Mouse (Mus musculus) left cerebral cortex, postnatal 36 days (tissue): ENCODE measurements around the gene Iqcn. TPM values are rescaled to one million over a fixed set of nuclear protein-coding genes. Genes with fewer than 3 reads are reported as not detected.

Source experiments
- DNase-seq, 2 experiments: peaks; one replicate each; pipeline ENCODE4 v3.0.0; 2021 to 2022; ENCODE audit warnings: low spot score in 2 of 2, mixed read lengths in 1 of 2
- intact Hi-C: fragments of 180-260 bp; cut with DNase I; formaldehyde crosslinking; loops from one replicate; pipeline ENCODE4 v1.15.1; 2025
- total RNA-seq, 2 experiments: library from RNA; stranded (reverse); gene quantifications; 2 replicates each; pipeline ENCODE4 v1.2.3; 2021

The Iqcn gene
- total RNA-seq, 2 experiments from 2014 or later = 0.10 to 0.34 TPM

DNA sequence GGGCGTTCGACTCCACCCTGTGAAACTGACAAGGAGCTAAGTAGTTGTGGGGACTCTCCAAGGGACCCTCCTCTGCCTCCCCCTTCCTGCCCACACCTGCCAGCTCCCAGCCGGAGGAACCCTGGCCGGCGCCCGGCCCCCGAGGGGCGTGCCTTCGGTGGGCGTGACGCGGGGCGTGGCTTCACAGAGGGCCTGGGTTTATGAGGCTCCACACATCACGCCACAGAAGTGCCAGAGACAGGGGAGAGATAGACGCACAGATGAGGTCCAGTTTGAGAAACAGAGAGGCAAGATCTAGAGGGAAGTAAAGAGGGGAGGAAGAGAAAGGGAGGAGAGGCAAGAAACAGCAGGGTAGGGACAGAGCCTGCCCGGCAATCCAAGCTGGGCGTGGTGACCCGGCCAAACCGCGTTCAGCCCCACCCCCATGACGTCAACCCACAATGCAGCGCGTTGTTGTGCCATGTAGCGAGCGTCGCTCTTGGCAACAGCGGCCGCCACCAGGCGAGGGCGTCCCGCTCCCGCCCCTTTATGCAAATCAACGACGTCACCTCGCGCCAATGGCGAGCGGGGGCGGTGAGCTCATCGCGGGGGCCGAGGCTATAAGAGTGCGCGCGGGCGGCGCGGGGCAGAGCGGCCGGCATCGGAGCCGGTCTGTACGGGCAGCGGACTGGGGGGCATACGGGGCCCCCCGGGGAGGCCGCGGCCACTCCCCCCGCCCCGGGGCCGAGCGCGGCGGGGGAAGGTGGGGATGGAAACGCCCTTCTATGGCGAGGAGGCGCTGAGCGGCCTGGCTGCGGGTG, 4.7 kb upstream of the Iqcn start, which contains the start of gene Jund:
Gene Jund (plus strand): TSS at position 640 of the 800 bp plus-strand sequence.
- DNase-seq = peak; percentile 99 to 100
- intact Hi-C loops = loop anchor here (1.0 kb wide), 1 partner anchor 25 kb away; the partner anchor contains the start of gene Lsm4

DNA sequence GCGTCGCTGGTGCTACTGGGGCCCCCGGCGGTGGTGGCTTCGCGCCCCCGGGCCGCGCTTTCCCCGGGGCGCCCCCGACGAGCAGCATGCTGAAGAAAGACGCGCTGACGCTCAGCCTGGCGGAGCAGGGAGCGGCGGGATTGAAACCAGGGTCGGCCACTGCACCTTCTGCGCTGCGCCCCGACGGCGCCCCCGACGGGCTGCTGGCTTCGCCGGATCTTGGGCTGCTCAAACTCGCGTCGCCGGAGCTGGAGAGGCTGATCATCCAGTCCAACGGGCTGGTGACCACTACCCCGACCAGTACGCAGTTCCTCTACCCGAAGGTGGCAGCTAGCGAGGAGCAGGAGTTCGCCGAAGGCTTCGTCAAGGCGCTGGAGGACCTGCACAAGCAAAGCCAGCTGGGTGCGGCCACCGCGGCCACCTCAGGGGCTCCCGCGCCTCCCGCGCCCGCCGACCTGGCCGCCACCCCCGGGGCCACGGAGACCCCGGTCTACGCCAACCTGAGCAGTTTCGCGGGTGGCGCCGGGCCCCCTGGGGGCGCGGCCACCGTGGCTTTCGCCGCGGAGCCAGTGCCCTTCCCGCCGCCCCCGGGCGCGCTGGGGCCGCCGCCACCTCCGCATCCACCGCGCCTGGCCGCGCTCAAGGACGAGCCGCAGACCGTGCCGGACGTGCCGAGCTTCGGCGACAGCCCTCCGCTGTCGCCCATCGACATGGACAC, 4.0 kb upstream of the Iqcn start:
- intact Hi-C loops = no loop called here

DNA sequence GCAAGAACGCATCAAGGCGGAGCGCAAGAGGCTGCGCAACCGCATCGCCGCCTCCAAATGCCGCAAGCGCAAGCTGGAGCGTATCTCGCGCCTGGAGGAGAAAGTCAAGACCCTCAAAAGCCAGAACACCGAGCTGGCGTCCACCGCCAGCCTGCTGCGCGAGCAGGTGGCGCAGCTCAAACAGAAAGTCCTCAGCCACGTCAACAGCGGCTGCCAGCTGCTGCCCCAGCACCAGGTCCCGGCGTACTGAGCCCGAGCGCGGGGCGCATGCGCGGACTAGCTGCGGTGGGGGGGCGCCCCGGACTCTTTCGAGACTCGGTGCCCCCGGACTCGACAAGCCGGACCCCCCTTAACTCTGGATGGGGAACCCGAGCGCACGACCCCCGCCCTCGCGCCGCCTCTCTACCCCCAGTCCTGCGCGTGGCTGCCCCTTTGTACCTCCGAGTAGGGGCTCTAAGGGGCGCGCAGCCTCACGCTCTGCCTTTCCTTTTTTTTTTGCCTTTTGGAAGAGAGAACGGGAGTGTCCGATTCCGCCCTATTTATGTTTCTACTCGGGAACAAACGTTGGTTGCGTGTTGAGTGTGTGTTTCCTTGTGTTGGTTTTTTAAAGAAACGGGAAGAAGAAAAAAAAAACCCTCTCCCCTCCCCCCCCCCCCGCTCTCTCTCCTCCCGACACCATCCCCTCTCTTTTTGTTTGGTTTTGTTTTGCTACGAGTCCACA, 3.3 kb upstream of the Iqcn start:
- peak; percentile 82 to 83 for DNase-seq
- intact Hi-C loops = loop anchor here (5.0 to 10.0 kb wide), 2 partner anchors 55 to 88 kb away; partner anchors contain the start of gene Rab3a

More for the DNA sequence above, 4.0 kb upstream of the Iqcn start:
- peak; percentile 63 to 78 for DNase-seq

DNA sequence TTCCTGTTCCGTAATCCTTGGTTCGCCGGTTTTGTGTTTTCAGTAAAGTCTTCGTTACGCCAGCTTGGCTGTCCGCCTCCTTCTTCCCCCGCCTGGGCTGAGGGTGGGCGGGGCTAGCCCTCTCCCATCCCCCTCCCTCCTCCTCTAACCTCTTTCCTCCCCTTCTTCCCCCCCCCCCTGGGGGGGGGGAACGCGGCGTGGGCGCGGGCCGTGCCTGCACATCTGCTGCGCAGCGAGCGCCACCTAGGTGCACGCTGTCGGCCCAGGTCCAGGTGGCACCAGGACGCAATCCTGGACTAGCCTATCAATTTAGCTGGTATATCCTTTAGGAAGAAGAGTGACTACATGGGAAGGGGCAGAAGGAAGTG, 2.7 kb upstream of the Iqcn start:
- DNase-seq = peak; percentile 82 to 84
- intact Hi-C loops = loop anchor here (5.0 to 10.0 kb wide), 2 partner anchors 54 to 88 kb away; partner anchors contain the start of gene Rab3a

DNA sequence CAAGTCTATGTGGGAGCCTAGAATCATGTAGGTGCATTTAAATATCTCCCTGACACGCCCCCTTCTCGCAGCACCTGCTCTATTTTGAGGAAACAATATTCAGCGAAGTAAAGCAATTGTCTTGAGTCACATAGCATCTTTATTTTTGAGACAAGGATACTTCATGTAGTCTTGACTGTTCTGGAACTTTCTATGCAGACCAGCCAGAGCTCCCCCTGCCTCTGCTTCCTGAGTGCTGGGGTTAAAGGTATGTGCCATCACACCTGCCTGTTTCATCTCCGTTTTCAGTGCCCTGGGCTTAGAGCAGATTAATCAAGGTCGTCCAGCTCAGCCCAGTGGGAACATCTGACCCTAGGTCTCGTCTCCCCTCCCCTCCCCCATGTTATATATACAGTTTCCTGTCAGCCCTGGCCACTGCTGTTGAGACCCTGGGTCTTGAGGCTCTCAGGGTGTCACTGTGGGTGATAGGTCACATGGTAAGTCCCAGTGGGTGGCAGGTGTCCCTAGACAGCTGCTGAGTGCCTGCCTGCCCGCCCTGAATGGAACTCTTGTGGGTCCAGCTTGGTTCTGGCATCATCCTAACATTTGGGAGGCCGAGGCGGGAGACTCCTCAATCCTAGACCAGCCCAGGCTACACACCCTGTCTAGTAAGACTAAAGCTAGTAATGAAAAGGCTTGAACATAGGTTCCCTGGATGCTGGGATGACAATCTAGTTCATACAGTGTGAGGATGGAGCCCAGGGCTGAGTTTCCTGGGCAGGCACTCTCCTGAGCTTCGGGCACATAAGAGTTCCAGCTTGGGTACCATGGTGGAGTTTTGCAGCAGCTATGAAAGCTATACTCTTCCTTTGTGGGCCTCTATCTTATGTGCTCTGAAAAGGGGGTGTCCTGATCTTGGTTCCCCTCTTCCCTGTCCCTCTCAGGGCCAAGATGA, 1.9 kb upstream of the Iqcn start:
- DNase-seq = no peak
- intact Hi-C loops = loop anchor here (5.0 to 10.0 kb wide), 2 partner anchors 53 to 89 kb away; partner anchors contain the start of gene Rab3a

DNA sequence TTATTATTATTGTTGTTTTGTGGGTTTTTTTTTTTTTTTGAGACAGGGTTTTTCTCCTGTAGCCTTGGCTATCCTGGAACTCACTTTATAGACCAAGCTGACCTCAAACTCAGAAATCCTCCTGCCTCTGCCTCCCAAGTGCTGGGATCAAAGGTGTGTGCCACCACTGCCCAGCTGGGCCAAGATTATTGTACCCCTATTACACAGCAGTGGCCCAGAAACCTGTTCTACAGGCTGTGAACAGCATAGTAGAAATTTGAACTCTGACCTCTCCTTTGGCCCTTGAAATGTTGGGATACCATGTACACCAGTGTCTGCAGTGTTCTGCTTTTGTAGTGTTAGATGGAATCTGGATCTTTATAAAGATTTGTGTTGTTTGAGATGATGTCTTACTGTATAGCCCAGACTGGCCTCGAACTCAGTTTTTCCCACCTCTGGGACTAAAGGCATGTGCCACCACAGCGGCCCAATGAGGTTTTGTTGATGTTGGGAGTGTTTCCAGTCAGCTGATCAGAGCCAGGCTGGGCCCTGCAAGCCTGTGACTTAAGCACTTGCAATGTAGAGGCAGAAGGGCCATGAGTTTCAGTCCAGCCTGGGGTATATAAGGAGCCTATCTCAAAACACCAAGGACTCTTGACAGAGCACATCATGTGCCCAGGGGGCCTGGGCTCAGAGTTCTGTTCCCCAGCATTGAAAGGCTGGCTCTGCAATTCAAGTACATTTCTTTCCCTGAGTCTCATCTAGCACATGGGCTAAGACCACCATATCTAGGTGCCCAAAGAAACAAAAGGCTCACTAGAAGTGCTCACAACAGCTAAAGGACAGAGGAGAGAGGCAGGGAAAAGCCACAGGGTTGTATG, 1.0 kb upstream of the Iqcn start:
- intact Hi-C loops = loop anchor here (5.0 to 10.0 kb wide), 2 partner anchors 53 to 90 kb away; partner anchors contain the start of gene Rab3a
- DNase-seq = no peak

DNA sequence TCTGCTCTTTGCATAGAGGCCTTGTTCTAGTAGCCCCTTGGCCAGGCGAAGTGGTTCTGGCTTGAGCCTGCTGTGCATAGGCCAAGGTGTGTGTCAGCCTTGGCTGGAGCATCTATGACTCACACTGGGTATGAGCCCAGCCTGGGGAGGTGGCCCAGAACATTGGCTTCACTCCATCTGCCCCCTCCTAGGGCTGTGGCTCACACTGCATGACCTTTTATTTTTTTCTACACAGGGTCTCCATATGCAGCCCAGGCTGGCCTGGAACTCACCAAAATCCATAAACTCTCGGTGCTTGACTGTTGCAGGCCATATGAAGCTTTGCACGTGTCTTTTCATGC, 445 bp upstream of the Iqcn start:
- intact Hi-C loops = loop anchor here (5.0 to 10.0 kb wide), 2 partner anchors 52 to 91 kb away; partner anchors contain the start of gene Rab3a
- no peak for DNase-seq

DNA sequence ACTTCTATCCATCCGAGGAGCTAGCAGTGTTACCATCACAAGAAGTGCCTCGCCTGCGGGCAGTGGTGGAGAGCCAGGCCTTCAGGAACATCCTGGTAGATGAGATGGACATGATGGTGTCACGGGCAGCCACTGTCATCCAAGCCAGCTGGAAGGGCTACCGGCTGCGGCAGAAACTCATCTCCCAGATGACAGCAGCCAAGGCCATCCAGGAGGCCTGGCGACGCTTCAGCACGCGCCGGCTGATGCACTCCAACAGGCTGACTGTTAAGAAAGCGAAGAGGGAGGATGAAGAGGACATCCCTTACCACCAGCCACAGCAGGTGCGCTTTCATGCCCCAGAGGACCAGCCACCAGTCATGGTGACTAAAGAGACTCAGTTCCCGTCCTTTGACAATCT, 5.0 kb downstream of the Iqcn start:
- DNase-seq = no peak
- intact Hi-C loops = loop anchor here (10.0 kb wide), 1 partner anchor 47 kb away; the partner anchor contains the start of gene Rab3a

DNA sequence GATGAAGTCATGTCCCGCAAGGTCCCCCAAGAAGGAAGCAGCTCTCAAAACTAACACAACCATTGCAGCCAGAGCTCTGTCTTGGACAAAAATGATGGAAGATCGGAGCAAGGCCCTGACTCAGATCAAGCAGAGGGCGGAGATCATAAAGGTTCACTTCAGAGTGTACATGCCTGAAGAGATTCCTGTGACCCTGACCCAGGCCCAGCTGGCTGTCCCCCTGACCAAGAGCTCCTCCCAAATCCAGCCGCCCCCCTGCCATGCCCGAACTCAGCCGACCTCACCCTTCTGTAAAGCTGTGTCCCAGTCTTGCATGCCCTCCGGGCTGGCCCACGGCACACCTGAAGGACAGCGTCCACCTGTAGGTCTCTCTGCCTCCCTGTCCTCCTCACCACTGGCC, 6.5 kb downstream of the Iqcn start:
- intact Hi-C loops = loop anchor here (10.0 kb wide), 1 partner anchor 45 kb away; the partner anchor contains the start of gene Rab3a
- DNase-seq = no peak

DNA sequence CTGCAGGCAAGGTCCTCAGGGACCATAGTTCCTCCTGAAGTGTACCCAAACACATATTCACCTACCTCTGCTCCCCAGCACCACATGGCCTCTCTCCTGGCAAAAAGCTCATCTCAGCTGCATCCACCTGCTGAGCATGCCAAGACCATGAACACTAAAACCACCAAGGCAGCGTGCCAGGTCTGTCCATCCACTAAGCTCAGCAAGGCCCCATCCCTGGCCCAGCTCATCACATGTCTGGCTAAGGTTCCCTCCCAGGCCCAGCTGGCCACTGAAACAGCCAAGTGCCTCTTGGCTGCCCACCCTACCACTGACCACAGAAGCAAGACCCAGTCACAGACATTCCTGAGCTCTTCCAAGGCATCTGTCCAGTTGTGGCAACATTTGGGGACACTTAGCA, 7.0 kb downstream of the Iqcn start:
- no peak for DNase-seq
- intact Hi-C loops = no loop called here

DNA sequence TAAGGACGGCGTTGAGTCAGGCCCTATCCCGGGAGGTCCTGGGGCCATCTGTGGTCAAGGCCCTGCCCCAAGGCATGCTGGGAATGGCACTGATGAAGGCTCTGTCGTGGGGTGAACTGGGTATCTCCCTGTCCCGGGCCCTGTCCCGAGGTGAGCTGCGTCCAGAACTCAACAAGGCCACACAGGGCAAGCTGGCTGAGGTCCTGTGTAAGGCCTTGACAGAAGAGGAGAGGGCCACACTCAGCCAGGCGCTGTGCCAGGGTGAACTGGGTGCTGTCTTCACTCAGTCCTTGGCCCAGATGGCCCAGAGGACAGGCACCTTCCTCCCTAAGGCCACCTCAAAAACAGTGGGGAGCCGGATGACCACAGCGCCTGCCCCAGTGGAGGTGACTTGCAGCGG, 7.8 kb downstream of the Iqcn start:
- intact Hi-C loops = no loop called here
- no peak for DNase-seq

DNA sequence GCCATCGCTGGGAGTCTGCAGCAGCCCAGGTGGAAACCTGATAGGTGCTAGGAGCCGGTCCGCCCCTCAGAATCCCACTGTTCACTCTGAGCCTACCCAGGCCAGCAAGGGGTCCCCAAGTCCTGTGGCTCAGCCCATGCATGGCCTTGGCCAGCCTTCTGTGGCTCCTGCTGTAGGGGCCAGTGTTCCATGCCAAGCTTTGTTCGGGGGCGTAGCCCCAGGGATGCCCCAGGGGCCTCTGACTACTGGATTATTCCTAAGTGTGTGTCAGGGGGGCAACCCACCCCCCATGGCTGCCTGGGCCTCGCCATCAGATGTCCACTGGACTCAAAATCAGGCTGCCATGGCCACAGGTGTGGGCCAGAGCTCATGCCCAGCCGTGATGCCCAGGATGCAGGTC, 10.7 kb downstream of the Iqcn start:
- intact Hi-C loops = no loop called here
- no peak for DNase-seq

DNA sequence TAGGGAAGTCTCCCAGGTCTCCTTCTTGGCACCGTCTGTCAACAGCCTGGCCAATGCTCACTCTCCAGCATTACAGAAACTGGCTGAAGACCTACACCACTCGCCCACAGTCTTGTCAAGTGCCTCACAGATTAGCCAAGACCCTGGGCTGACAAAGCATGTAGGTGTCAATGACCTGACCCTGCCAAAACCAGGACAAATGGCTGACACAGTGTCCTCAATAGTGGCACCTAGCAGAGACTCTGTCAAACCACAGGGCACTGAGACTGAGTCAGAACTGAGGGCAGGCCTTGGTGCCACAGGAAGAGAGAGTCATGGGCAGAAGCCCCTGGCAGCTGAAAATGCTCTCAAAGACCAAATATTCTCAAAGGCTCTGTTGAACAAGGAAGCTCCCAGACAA, 11.8 kb downstream of the Iqcn start:
- no peak for DNase-seq
- intact Hi-C loops = no loop called here

DNA sequence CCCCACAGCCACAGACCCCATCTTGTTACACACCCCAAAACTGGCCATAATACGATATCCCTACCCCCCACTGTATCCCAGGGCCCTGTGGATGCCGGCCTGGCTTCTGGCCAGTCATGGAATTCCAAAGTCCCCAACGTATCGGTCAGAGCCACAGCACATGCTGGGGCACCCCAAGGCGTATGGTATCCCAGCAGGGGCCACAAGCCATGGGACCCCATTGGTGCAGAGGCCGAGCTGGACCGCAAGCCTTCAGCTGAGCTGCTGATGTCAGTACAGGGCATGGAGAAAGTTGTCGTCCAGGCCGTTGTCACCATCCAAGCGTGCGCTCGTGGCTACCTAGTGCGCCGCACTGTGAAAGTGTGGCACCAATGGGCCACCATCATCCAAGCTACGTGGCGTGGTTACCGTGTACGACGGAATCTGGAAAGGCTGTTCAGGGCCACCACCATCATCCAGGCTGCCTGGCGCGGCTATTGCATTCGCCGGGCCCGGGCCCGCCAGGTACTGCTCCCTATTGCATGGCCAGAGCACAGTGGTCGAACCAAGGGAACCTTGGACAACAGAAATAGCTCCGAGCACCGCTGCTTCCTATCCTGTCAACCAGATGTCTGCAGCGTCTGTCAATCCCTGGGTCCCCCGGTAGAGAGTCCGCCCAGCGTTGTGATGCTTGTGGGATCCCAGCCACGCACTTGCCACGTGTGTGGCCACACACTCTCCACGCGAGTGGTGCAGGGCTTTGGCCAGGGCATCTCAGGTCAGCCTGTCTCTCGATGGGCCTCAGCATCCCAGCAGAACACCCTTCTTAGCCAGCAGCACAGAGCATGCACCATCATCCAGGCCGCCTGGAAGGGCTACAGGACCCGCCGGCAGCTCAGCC, 13.5 kb downstream of the Iqcn start:
- intact Hi-C loops = no loop called here

DNA sequence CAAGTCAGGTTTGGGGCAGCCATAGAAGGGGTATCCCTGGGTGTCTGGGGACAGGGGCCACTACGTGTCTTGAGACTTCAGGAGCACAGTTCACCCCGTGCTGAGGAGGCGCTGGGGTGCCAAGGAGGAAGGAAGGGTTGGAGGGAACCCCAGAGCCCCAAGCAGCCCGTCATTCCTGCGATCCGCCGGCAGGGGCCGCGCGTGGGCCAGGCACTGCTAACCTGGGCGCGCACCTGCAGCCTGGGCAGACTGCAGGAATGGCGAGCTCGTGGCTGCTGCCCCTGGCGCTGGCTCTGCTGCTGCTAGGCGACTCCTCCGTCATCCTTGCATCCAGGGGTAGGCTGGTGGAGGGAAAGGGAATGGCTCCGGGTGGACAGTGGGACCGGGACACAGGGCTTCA, 15.0 kb downstream of the Iqcn start, which contains the start of gene Gm3336:
Gene Gm3336 (plus strand): TSS at position 247 of the 400 bp plus-strand sequence.
- peak; percentile 54 to 60 for DNase-seq
- intact Hi-C loops = loop anchor here (2.0 kb wide), 1 partner anchor 123 kb away; no protein-coding TSS in a partner anchor

More for the DNA sequence above, 13.5 kb downstream of the Iqcn start:
- no peak for DNase-seq

DNA sequence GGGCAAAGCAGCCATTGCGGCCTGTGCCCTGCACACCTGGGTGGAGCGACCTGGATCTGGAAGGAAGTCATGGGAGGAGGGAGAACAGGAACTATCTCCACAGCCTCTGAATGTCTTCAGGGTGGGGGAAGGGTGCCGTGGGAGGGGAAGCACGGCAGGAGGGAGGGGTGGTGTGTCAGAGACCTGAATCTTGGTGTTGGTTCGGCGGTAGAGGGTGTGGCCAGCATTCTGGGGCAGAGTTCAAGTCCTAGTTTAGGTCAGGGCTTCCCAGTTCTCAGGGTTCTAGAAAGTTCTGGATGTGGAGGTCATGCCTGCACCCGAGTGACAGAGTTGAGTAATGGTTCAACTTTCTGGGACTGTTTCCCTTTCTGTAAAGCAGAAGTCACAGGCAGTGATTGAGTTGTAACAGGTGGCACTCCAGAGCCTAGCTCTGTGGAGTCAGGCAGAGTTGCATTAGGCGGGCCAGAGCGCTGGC, 16.6 kb downstream of the Iqcn start:
- no peak for DNase-seq
- intact Hi-C loops = loop anchor here (1.0 to 2.0 kb wide), 2 partner anchors 32 to 121 kb away; no protein-coding TSS in a partner anchor
